Mouse (Mus musculus): ENCODE data around the gene Tbc1d22b.

- no peak for TF ChIP-seq CTCF (IDR thresholded peaks at IDR 0.05; ENCODE audit: insufficient read depth, low read depth, low read length)
- TF ChIP-seq POLR2A (IDR thresholded peaks at IDR 0.05; ENCODE audit: insufficient read depth, low read depth, low read length) = no peak
Measured at GRCm38 (mm10) chr17:29585446-29585845, 35.9 kb downstream of the Tbc1d22b start.

All from olfactory bulb, adult 2 months (tissue).